In the genomic region with DNA sequence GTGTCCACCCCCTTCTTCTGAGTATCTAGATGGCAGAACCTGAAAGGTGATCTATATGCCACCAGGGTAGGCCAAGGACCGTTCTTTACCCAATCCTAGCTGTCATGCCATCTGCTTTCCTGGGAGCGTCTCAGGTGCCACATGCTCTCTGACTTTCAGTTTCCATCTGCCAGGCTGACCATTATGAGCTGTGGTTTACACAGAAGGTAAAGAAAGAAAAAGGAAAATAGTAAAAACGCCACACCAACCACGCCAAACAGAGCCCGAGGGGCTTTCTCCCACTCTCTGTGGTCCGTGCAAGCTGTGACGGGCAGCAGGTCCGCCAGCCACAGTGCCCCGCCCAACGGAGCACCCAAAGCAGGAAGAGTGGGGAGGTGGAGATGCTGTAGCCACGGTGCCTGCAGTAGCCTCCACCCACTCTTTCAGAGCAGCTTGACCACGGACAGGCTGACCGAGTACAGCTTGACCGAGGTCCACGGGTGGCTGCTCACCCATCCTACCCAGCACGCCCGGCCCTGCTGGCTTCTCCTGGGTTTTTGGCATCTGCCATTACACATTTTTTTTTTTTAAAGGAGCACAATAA, we compare ENCODE assay signal across 8 mouse cellular contexts. TPM values are rescaled to one million over a fixed set of nuclear protein-coding genes. Genes with fewer than 3 reads are reported as not detected.
DNase-seq lines count a peak whose midpoint lies in the region; ATAC-seq and TF ChIP-seq lines count a peak whose summit lies in the region.

No protein-coding gene starts in this region.

- 21% methylated on average over 17 of the region's 17 CpGs for WGBS in kidney, adult 2 months
- 65% methylated on average over 17 of the region's 17 CpGs for WGBS in embryonic facial prominence, embryonic 15.5 days
- WGBS in liver, embryonic 12.5 days (ENCODE audit: insufficient replicate concordance), result 49% methylated on average over 17 of the region's 17 CpGs

- no peaks in the 10 kb centered on the region for H3K27me3 ChIP-seq in kidney, adult 2 months (replicated peaks; ENCODE audit: control insufficient read depth, insufficient read depth, low read length)
- no peaks in the 10 kb centered on the region for H3K27me3 ChIP-seq in embryonic facial prominence, embryonic 15.5 days
- peaks cover 40% of the 10 kb centered on the region for H3K27me3 ChIP-seq in liver, embryonic 12.5 days (replicated peaks)

- no peak overlapping the region for H3K9ac ChIP-seq in embryonic facial prominence, embryonic 15.5 days
- H3K9ac ChIP-seq in liver, embryonic 12.5 days, result no peak overlapping the region

- no peaks in the 10 kb centered on the region for H3K9me3 ChIP-seq in embryonic facial prominence, embryonic 15.5 days (replicated peaks)
- H3K9me3 ChIP-seq in liver, embryonic 12.5 days (replicated peaks), result no peaks in the 10 kb centered on the region

- no peak for ATAC-seq in embryonic facial prominence, embryonic 15.5 days (ENCODE audit: insufficient number of reproducible peaks, low FRiP score, low TSS enrichment, low read depth)
- ATAC-seq in liver, embryonic 12.5 days, result no peak

- peak overlapping the region; percentile 53 for H3K27ac ChIP-seq in kidney, adult 2 months (ENCODE audit: insufficient read depth, low read depth, low read length)
- peak overlapping the region; percentile 85 for H3K27ac ChIP-seq in embryonic facial prominence, embryonic 15.5 days (replicated peaks)
- H3K27ac ChIP-seq in liver, embryonic 12.5 days, result no peak overlapping the region

- H3K4me3 ChIP-seq in kidney, adult 2 months (ENCODE audit: insufficient read depth, low read depth, low read length), result peak overlapping the region; percentile 40
- H3K4me3 ChIP-seq in embryonic facial prominence, embryonic 15.5 days (replicated peaks), result 0 out of 2 replicates have a peak overlapping the region, but pooled peaks have one; percentile 1
- no peak overlapping the region for H3K4me3 ChIP-seq in liver, embryonic 12.5 days

- intact Hi-C loops in heart, postnatal 36 days (cut with DNase I), result no loop called here

- no peaks in the 10 kb centered on the region for H3K36me3 ChIP-seq in kidney, adult 2 months (ENCODE audit: control insufficient read depth, insufficient read depth, low read length)
- H3K36me3 ChIP-seq in embryonic facial prominence, embryonic 15.5 days, result no peaks in the 10 kb centered on the region
- H3K36me3 ChIP-seq in liver, embryonic 12.5 days, result no peaks in the 10 kb centered on the region

- DNase-seq in kidney, adult 2 months, result peak; percentile 81
- DNase-seq in kidney, postnatal 10 days, result no peak
- DNase-seq in Muller cell, postnatal 12 days (ENCODE audit: inconsistent ontology term), result peak; percentile 42
- peak; percentile 46 for DNase-seq in thymus, postnatal 0 days (ENCODE audit: low spot score)
- DNase-seq in adrenal gland, postnatal 25 days, result no peak
- DNase-seq in heart, postnatal 36 days, result no peak

- H3K4me2 ChIP-seq in embryonic facial prominence, embryonic 15.5 days (replicated peaks), result no peak overlapping the region; the same call in 1 of the 2 replicates
- H3K4me2 ChIP-seq in liver, embryonic 12.5 days, result peak overlapping the region; percentile 19; the same call in 1 of the 2 replicates

- no peak for TF ChIP-seq CTCF in kidney, adult 2 months (conservative IDR thresholded peaks at IDR 0.05; ENCODE audit: insufficient read depth, insufficient read length, low read depth, low read length)

- no peak for TF ChIP-seq POLR2A in kidney, adult 2 months (IDR thresholded peaks at IDR 0.05; ENCODE audit: low read depth, low read length)

- H3K4me1 ChIP-seq in kidney, adult 2 months (ENCODE audit: control insufficient read depth, insufficient read depth, low read length), result peaks cover 12% of the 10 kb centered on the region
- peaks cover 72% of the 10 kb centered on the region for H3K4me1 ChIP-seq in embryonic facial prominence, embryonic 15.5 days
- H3K4me1 ChIP-seq in liver, embryonic 12.5 days, result peaks cover 27% of the 10 kb centered on the region

RNA-seq across cellular contexts. Expression of a gene that starts 27.0 kb away (rescaled TPM):
- 90.0 and 93.3 TPM in 2 replicates for polyA plus RNA-seq in kidney, adult 2 months (2012; rRNA removed)
- 144 and 152 TPM in 2 replicates for polyA plus RNA-seq in embryonic facial prominence, embryonic 15.5 days (2015; fragmentation: Nextera tagmentation; extraction: Ambion mirVana)
- polyA plus RNA-seq in liver, embryonic 12.5 days (2016; fragmentation: Nextera tagmentation; extraction: Ambion mirVana), result 14.5 and 15.7 TPM in 2 replicates
- 296 and 339 TPM in 2 replicates for polyA plus RNA-seq in thymus, postnatal 0 days (2015; fragmentation: Nextera tagmentation; extraction: Ambion mirVana)
- 74.3 and 77.9 TPM in 2 replicates for total RNA-seq in adrenal gland, postnatal 25 days (2021)
- total RNA-seq in heart, postnatal 36 days (2021), result 10 to 100 TPM; 32.8 to 65.3 TPM

Comparison
In these comparisons a context has a peak if more than half of its experiments do, and no peak if none do; other contexts are left out.
1. DNase-seq: peak in kidney, adult 2 months (single experiment), Muller cell, postnatal 12 days (single experiment) and thymus, postnatal 0 days (single experiment); none in kidney, postnatal 10 days (single experiment), adrenal gland, postnatal 25 days (single experiment) and heart, postnatal 36 days (0 of 2).